Mouse (Mus musculus) CH12.LX (cell line): Measurements from ENCODE around the gene Psmb8. TPM values are rescaled to one million over a fixed set of nuclear protein-coding genes. Genes with fewer than 3 reads are reported as not detected.

Experiments used
- DNase-seq: peaks from one replicate; pipeline ENCODE4 v3.0.0-alpha.2; 2013; ENCODE audit errors: extremely low read depth
- H3K27ac ChIP-seq: 2 replicates; pipeline ENCODE4 v1.5.1; 2012; ENCODE audit warnings: low read depth, mild to moderate bottlenecking, control low read depth, moderate library complexity; ENCODE audit not compliant: insufficient read depth
- H3K27me3 ChIP-seq: replicated peaks from 2 replicates; pipeline ENCODE3; 2012; ENCODE audit warnings: inconsistent platforms
- H3K36me3 ChIP-seq, 2 experiments: replicated peaks in 1 of 2; 2 replicates each; pipeline versions ENCODE3 to v1.6.1; 2012; ENCODE audit warnings: inconsistent platforms in 1 of 2, low read length in 1 of 2, mild to moderate bottlenecking in 1 of 2, mixed read lengths in 1 of 2, moderate library complexity in 1 of 2; ENCODE audit not compliant: control insufficient read depth in 1 of 2, insufficient read depth in 1 of 2
- H3K4me1 ChIP-seq, 2 experiments: 2 replicates each; pipeline ENCODE4 v1.6.1; 2012; ENCODE audit warnings: inconsistent platforms in 1 of 2, moderate library complexity in 1 of 2; ENCODE audit not compliant: insufficient read depth in 2 of 2, control insufficient read depth in 1 of 2
- H3K4me2 ChIP-seq: 2 replicates; pipeline ENCODE4 v1.6.1; 2012; ENCODE audit warnings: low read depth, mild to moderate bottlenecking, control low read depth; ENCODE audit not compliant: poor library complexity, insufficient read depth, severe bottlenecking
- H3K4me3 ChIP-seq, 3 experiments: fragments of 150-350 bp in 1 of 3; sonication (generic) in 1 of 3; replicated peaks in 1 of 3; 2 replicates each; pipeline versions ENCODE3 to v1.5.1; 2011 to 2012; ENCODE audit warnings: low read depth in 2 of 3, low read length in 2 of 3, mild to moderate bottlenecking in 2 of 3, moderate library complexity in 2 of 3, control low read depth in 1 of 3, improper control_type of control experiment in 1 of 3, inconsistent platforms in 1 of 3, mixed read lengths in 1 of 3; ENCODE audit not compliant: poor library complexity in 1 of 3
- H3K79me2 ChIP-seq: replicated peaks from 2 replicates; pipeline ENCODE4 v1.6.1; 2012; ENCODE audit warnings: mild to moderate bottlenecking, moderate library complexity; ENCODE audit not compliant: control insufficient read depth, poor library complexity, insufficient read depth, severe bottlenecking; ENCODE audit errors: extremely low read depth
- H3K9ac ChIP-seq: 2 replicates; pipeline ENCODE4 v1.6.1; 2012; ENCODE audit warnings: low read depth, mild to moderate bottlenecking, control low read depth, moderate library complexity; ENCODE audit not compliant: insufficient read depth
- H3K9me3 ChIP-seq: replicated peaks from 2 replicates; pipeline ENCODE3; 2012; ENCODE audit warnings: low read length, inconsistent platforms, mixed read lengths
- CHD1 ChIP-seq: IDR thresholded peaks from 2 replicates; pipeline ENCODE4 v1.6.1; 2012; ENCODE audit warnings: low read depth, low read length, improper control_type of control experiment, inconsistent platforms
- CHD2 ChIP-seq: IDR thresholded peaks from 2 replicates; pipeline ENCODE4 v1.6.1; 2011; ENCODE audit warnings: low read length, improper control_type of control experiment
- CTCF ChIP-seq, 2 experiments: IDR thresholded peaks in 1 of 2; conservative IDR thresholded peaks in 1 of 2; 2 replicates each; pipeline ENCODE4 v1.5.1; 2011 to 2012; ENCODE audit warnings: low read depth in 2 of 2, low read length in 2 of 2, improper control_type of control experiment in 1 of 2, inconsistent platforms in 1 of 2, mild to moderate bottlenecking in 1 of 2, moderate library complexity in 1 of 2
- E2F4 ChIP-seq: IDR thresholded peaks from 2 replicates; pipeline ENCODE4 v1.6.1; 2011; ENCODE audit warnings: low read depth, low read length, improper control_type of control experiment; ENCODE audit not compliant: insufficient replicate concordance
- ELF1 ChIP-seq: IDR thresholded peaks from 2 replicates; pipeline ENCODE4 v1.6.1; 2014; ENCODE audit warnings: low read depth, mild to moderate bottlenecking, inconsistent platforms, low read length, improper control_type of control experiment
- GABPA ChIP-seq: IDR thresholded peaks from 2 replicates; pipeline ENCODE4 v1.6.1; 2012; ENCODE audit warnings: low read depth, low read length, improper control_type of control experiment, inconsistent platforms; ENCODE audit not compliant: insufficient replicate concordance
- HCFC1 ChIP-seq: IDR thresholded peaks from 2 replicates; pipeline ENCODE4 v1.6.1; 2012; ENCODE audit warnings: low read depth, mild to moderate bottlenecking, inconsistent platforms, low read length, improper control_type of control experiment
- IRF4 ChIP-seq: IDR thresholded peaks from 2 replicates; pipeline ENCODE4 v1.6.1; 2014; ENCODE audit warnings: low read depth, mild to moderate bottlenecking, inconsistent platforms, low read length, improper control_type of control experiment
- MAX ChIP-seq: IDR thresholded peaks from 2 replicates; pipeline ENCODE4 v1.6.1; 2011; ENCODE audit warnings: low read length, improper control_type of control experiment
- MXI1 ChIP-seq: IDR thresholded peaks from 2 replicates; pipeline ENCODE4 v1.6.1; 2011; ENCODE audit warnings: mild to moderate bottlenecking, low read depth, low read length, improper control_type of control experiment
- MYC ChIP-seq: IDR thresholded peaks from 2 replicates; pipeline ENCODE4 v1.6.1; 2011; ENCODE audit warnings: low read depth, mild to moderate bottlenecking, improper control_type of control experiment, low read length
- NRF1 ChIP-seq: IDR thresholded peaks from 2 replicates; pipeline ENCODE4 v1.6.1; 2014; ENCODE audit warnings: low read depth, mild to moderate bottlenecking, inconsistent platforms, low read length, improper control_type of control experiment, moderate library complexity
- POLR2A ChIP-seq: IDR thresholded peaks from 2 replicates; pipeline ENCODE4 v1.6.1; 2011; ENCODE audit warnings: low read depth, mild to moderate bottlenecking, improper control_type of control experiment, low read length
- RAD21 ChIP-seq: IDR thresholded peaks from 2 replicates; pipeline ENCODE4 v1.6.1; 2011; ENCODE audit warnings: low read depth, mild to moderate bottlenecking, low read length, improper control_type of control experiment, moderate library complexity
- SIN3A ChIP-seq: IDR thresholded peaks from 2 replicates; pipeline ENCODE4 v1.6.1; 2012; ENCODE audit warnings: low read length, improper control_type of control experiment, inconsistent platforms
- TBP ChIP-seq: conservative IDR thresholded peaks from 2 replicates; pipeline ENCODE4 v1.6.1; 2011; ENCODE audit warnings: low read depth, low read length, improper control_type of control experiment
- USF1 ChIP-seq: IDR thresholded peaks from 2 replicates; pipeline ENCODE4 v1.6.1; 2014; ENCODE audit warnings: low read depth, mild to moderate bottlenecking, inconsistent platforms, low read length, improper control_type of control experiment
- ZC3H11A ChIP-seq: IDR thresholded peaks from 2 replicates; pipeline ENCODE4 v1.6.1; 2012; ENCODE audit warnings: low read depth, mild to moderate bottlenecking, inconsistent platforms, low read length, improper control_type of control experiment
- ZKSCAN1 ChIP-seq: IDR thresholded peaks from 2 replicates; pipeline ENCODE4 v1.6.1; 2012; ENCODE audit warnings: low read depth, inconsistent platforms, low read length, improper control_type of control experiment, borderline replicate concordance
- dilution Hi-C: fragments of 300-500 bp; cut with MboI; formaldehyde crosslinking; loops from 2 replicates; pipeline ENCODE4 v1.14.3; 2020; ENCODE audit warnings: low sequenced_read_pairs; ENCODE audit not compliant: extremely low pct_unique_long_range_greater_than_20kb, extremely low pct_ligation_motif_present
- in situ Hi-C: fragments of 300-500 bp; cut with MboI; formaldehyde crosslinking; loops from 3 replicates; pipeline ENCODE4 v1.14.3; 2019; ENCODE audit warnings: low sequenced_read_pairs, low pct_ligation_motif_present, low pct_unique_long_range_greater_than_20kb, mixed read lengths
- polyA plus RNA-seq: library from polyadenylated mRNA; unstranded; fragments of >175 nt; gene quantifications from 2 replicates; pipeline ENCODE4 v1.2.1, GENCODE M21; 2012; ENCODE audit warnings: low read depth; ENCODE audit not compliant: insufficient read length
- total RNA-seq, 2 experiments: library from RNA; depleted of rRNA; stranded (reverse); fragments of 300-350 nt in 1 of 2; fragments of >200 nt in 1 of 2; gene quantifications; 2 replicates each; pipeline ENCODE4 v1.2.3; 2012 to 2014

Gene Psmb8
- total and polyA plus RNA-seq, 3 experiments: 652 to 989 (median 857) TPM

DNA sequence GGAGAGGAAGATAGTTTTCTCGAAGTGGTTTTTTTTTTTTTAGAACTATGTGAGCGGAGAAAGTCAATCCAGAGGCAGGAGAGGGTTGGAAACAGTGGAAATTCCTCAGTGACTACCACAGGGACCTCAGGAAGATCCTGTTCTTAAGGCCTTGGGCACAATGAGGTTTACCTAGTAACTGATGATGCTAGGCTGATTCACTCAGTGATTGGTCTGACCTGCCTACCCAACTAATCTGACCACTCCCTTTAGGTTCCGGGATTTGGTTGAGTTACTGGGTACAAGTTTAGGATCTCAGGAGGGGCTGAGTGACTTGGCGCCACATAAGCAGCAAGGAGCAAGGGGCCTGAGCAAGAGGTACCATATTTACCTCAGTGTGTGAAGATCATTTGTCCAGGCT is 44.6 kb upstream of the Psmb8 start, which contains the start of gene H2-DMb1:
H2-DMb1 (plus strand) TSS at position 150 of the 400 bp plus-strand sequence.
- no peak within 1 kb of the TSS for H3K27ac ChIP-seq
- H3K4me3 ChIP-seq: peak within 1 kb of the TSS in 2 of 3 experiments; percentile 37 to 44
- no peak within 1 kb of the TSS for H3K4me2 ChIP-seq
- dilution Hi-C loops: no loop called here
- H3K27me3 ChIP-seq: no peaks in the 10 kb centered on the region
- in situ Hi-C loops: no loop called here
- H3K79me2 ChIP-seq: no peaks in the 10 kb centered on the region
- peaks cover 2 to 17% of the 10 kb centered on the region in 2 experiments; a peak in 3 of 4 replicates for H3K4me1 ChIP-seq
- no peak within 1 kb of the TSS for H3K9ac ChIP-seq
- DNase-seq: peak; percentile 94
- H3K36me3 ChIP-seq: peaks cover 5 to 30% of the 10 kb centered on the region in 2 experiments
- no peaks in the 10 kb centered on the region for H3K9me3 ChIP-seq
- TF ChIP-seq SIN3A: no peak
- TF ChIP-seq GABPA: no peak
- TF ChIP-seq MXI1: no peak
- peak; percentile 98 for TF ChIP-seq CHD2
- TF ChIP-seq CTCF (conservative IDR thresholded peaks at IDR 0.05 in 1 of 2, IDR thresholded peaks at IDR 0.05 in 1 of 2; ENCODE audit: low read depth in 2 of 2, low read length in 2 of 2): no peak
- 0 out of 2 replicates have a peak, but pooled peaks have one; percentile 30 for TF ChIP-seq TBP
- TF ChIP-seq ZC3H11A: no peak
- no peak for TF ChIP-seq USF1
- no peak for TF ChIP-seq RAD21
- peak; percentile 15; the same call in 1 of the 2 replicates for TF ChIP-seq ZKSCAN1
- 0 out of 2 replicates have a peak, but pooled peaks have one; percentile 12 for TF ChIP-seq HCFC1
- TF ChIP-seq NRF1: peak; percentile 40
- no peak for TF ChIP-seq MAX
- peak; percentile 65 for TF ChIP-seq ELF1
- 0 out of 2 replicates have a peak, but pooled peaks have one; percentile 34 for TF ChIP-seq MYC

DNA sequence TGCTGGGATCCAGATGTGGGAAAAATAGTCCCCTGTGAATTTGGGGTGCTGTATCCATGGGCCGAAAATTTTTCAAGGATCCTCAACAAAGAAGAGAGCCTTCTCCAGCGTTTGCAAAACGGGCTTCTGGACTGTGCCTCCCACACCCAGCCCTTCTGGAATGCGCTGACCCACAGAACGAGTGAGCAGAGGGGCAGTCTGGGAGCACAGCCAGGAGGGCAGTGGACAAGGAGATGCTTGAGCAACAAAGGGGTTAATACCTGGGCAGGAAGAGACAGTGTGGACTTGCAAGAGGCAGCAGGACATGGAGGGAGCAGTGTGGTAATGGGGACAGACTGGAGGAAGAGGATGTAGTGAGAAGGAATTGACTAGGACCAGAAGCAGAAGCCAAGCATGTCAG is 42.0 kb upstream of the Psmb8 start:
- no peak for DNase-seq
- Histone ChIP-seq H3K36me3 (peaks cover 8 to 40% of the 10 kb centered on the region in 2 experiments), H3K4me3 (no peak overlapping the region), H3K4me2 (no peak overlapping the region), H3K9ac (no peak overlapping the region)
- in situ Hi-C loops (no loop called here), dilution Hi-C loops (no loop called here)
- no peak for TF ChIP-seq IRF4
- no peak for TF ChIP-seq E2F4
- TF ChIP-seq POLR2A: no peak
- TF ChIP-seq CHD1: no peak
- TF ChIP-seq, all 38 proteins: peak for 0
- H3K79me2 ChIP-seq: no peaks in the 10 kb centered on the region
- peaks cover 0 to 13% of the 10 kb centered on the region in 2 experiments; a peak in 2 of 4 replicates for H3K4me1 ChIP-seq
- H3K27ac ChIP-seq: no peak overlapping the region
- H3K9me3 ChIP-seq: no peaks in the 10 kb centered on the region
- H3K27me3 ChIP-seq: no peaks in the 10 kb centered on the region
